ENCODE assay signal across 21 mouse cellular contexts in genomic region chr1:52749978-52750377, GRCm38 (mm10). TPM values are rescaled to one million over a fixed set of nuclear protein-coding genes. Genes with fewer than 3 reads are reported as not detected.
DNase-seq lines count a peak whose midpoint lies in the region; ATAC-seq and TF ChIP-seq lines count a peak whose summit lies in the region.
"Had no signal": no experiment of that assay in that cellular context is flagged by ENCODE, and none has a peak within 500 bp of the region (broad histone marks: within the 10 kb centered on the region; RNA-seq: fewer than 3 reads in every experiment).

No protein-coding gene starts in this region.

- no peaks in the 10 kb centered on the region for H3K36me3 ChIP-seq in kidney, adult 2 months (ENCODE audit: control insufficient read depth, insufficient read depth, low read length)
- no peaks in the 10 kb centered on the region for H3K36me3 ChIP-seq in stomach, embryonic 15.5 days
- H3K36me3 ChIP-seq in stomach, postnatal 0 days (ENCODE audit: control insufficient read depth, insufficient read depth, low read length), result no peaks in the 10 kb centered on the region
- no peaks in the 10 kb centered on the region for H3K36me3 ChIP-seq in liver, embryonic 14.5 days (replicated peaks; ENCODE audit: control insufficient read depth, insufficient read depth, low read depth)
- H3K36me3 ChIP-seq: hindbrain, embryonic 12.5 days; limb, embryonic 10.5 days had no signal

- peak; percentile 14; the same call in 1 of the 2 replicates for ATAC-seq in stomach, embryonic 15.5 days (ENCODE audit: insufficient read depth, low FRiP score, low read depth)
- ATAC-seq in stomach, postnatal 0 days (ENCODE audit: low FRiP score, low TSS enrichment), result no peak
- ATAC-seq in liver, embryonic 14.5 days (ENCODE audit: insufficient read depth), result peak; percentile 68
- ATAC-seq in erythroblast, adult 5-6 weeks (replicated peaks; ENCODE audit: low FRiP score, poor library complexity, severe bottlenecking), result no peak
- ATAC-seq: CD4-positive, CD25-positive, alpha-beta regulatory T cell, adult 4 months; forebrain, postnatal 0 days had no signal

- no peaks in the 10 kb centered on the region for H3K27me3 ChIP-seq in kidney, adult 2 months (replicated peaks; ENCODE audit: control insufficient read depth, insufficient read depth, low read length)
- H3K27me3 ChIP-seq in stomach, embryonic 15.5 days (replicated peaks), result no peaks in the 10 kb centered on the region
- H3K27me3 ChIP-seq in stomach, postnatal 0 days (ENCODE audit: control insufficient read depth, insufficient read depth, low read length), result no peaks in the 10 kb centered on the region
- H3K27me3 ChIP-seq in liver, embryonic 14.5 days (ENCODE audit: control insufficient read depth, insufficient read depth, low read length), result no peaks in the 10 kb centered on the region
- H3K27me3 ChIP-seq: hindbrain, embryonic 12.5 days had no signal

- TF ChIP-seq POLR2A in kidney, adult 2 months (IDR thresholded peaks at IDR 0.05; ENCODE audit: low read depth, low read length), result no peak

- no peak overlapping the region for H3K4me3 ChIP-seq in kidney, adult 2 months (ENCODE audit: insufficient read depth, low read depth, low read length)
- no peak overlapping the region for H3K4me3 ChIP-seq in stomach, embryonic 15.5 days (replicated peaks)
- no peak overlapping the region for H3K4me3 ChIP-seq in stomach, postnatal 0 days (ENCODE audit: low read depth, low read length)
- no peak overlapping the region for H3K4me3 ChIP-seq in liver, embryonic 14.5 days (ENCODE audit: insufficient read depth in 1 of 2, low read depth in 2 of 2, low read length in 2 of 2)
- H3K4me3 ChIP-seq: heart, adult 2 months; hindbrain, embryonic 12.5 days; limb, embryonic 10.5 days had no signal

- no peaks in the 10 kb centered on the region for H3K4me1 ChIP-seq in kidney, adult 2 months (ENCODE audit: control insufficient read depth, insufficient read depth, low read length)
- H3K4me1 ChIP-seq in stomach, embryonic 15.5 days, result no peaks in the 10 kb centered on the region
- H3K4me1 ChIP-seq in stomach, postnatal 0 days (replicated peaks; ENCODE audit: control insufficient read depth, insufficient read depth), result no peaks in the 10 kb centered on the region
- H3K4me1 ChIP-seq in liver, embryonic 14.5 days (replicated peaks; ENCODE audit: control insufficient read depth in 2 of 2, insufficient read depth in 2 of 2, low read length in 1 of 2), result peaks cover 0 to 8% of the 10 kb centered on the region in 2 experiments; a peak in 2 of 4 replicates
- H3K4me1 ChIP-seq: hindbrain, embryonic 12.5 days; limb, embryonic 10.5 days had no signal

- no peak for TF ChIP-seq EP300 in stomach, postnatal 0 days (optimal IDR thresholded peaks at IDR 0.05)
- no peak for TF ChIP-seq EP300 in liver, embryonic 14.5 days (IDR thresholded peaks at IDR 0.05; ENCODE audit: low read depth)

- DNase-seq in kidney, adult 2 months, result peak; percentile 57
- DNase-seq in kidney, adult 18-20 months, result no peak
- no peak for DNase-seq in stomach, postnatal 0 days (ENCODE audit: low spot score)
- DNase-seq in liver, embryonic 14.5 days (ENCODE audit: low read depth in 3 of 3, low spot score in 3 of 3), result peak in 1 of 3 experiments; percentile 24
- DNase-seq in yolk sac, embryonic 10.5 days (ENCODE audit: low spot score), result peak; percentile 80
- DNase-seq in cerebellum, postnatal 4 days (ENCODE audit: low spot score in 2 of 2), result no peak
- DNase-seq: adrenal gland, postnatal 25 days; cerebellum, adult 9-10 months; forebrain, postnatal 0 days; gastrocnemius, postnatal 25 days; heart, adult 2 months; lung, adult 18-20 months; midbrain, embryonic 14.5 days; right cerebral cortex, postnatal 14 days; spleen, adult 18-20 months; thymus, postnatal 25 days had no signal

- H3K9me3 ChIP-seq in stomach, embryonic 15.5 days, result no peaks in the 10 kb centered on the region
- no peaks in the 10 kb centered on the region for H3K9me3 ChIP-seq in stomach, postnatal 0 days (ENCODE audit: control insufficient read depth, low read length)
- H3K9me3 ChIP-seq in liver, embryonic 14.5 days (ENCODE audit: control insufficient read depth, low read length), result no peaks in the 10 kb centered on the region
- H3K9me3 ChIP-seq: hindbrain, embryonic 12.5 days; limb, embryonic 10.5 days had no signal

- H3K27ac ChIP-seq in kidney, adult 2 months (ENCODE audit: insufficient read depth, low read depth, low read length), result no peak overlapping the region
- H3K27ac ChIP-seq in stomach, embryonic 15.5 days, result no peak overlapping the region
- no peak overlapping the region for H3K27ac ChIP-seq in stomach, postnatal 0 days (replicated peaks)
- H3K27ac ChIP-seq in liver, embryonic 14.5 days, result no peak overlapping the region
- H3K27ac ChIP-seq: heart, adult 2 months; hindbrain, embryonic 12.5 days; limb, embryonic 10.5 days had no signal

- no peak overlapping the region for H3K4me2 ChIP-seq in stomach, embryonic 15.5 days
- no peak overlapping the region for H3K4me2 ChIP-seq in stomach, postnatal 0 days (replicated peaks; ENCODE audit: low read depth)
- H3K4me2 ChIP-seq in liver, embryonic 14.5 days (ENCODE audit: low read depth), result no peak overlapping the region
- H3K4me2 ChIP-seq: hindbrain, embryonic 12.5 days had no signal

- WGBS in kidney, adult 2 months, result 89% methylated on average over 1 of the region's 1 CpGs
- 83% methylated on average over 1 of the region's 1 CpGs for WGBS in stomach, embryonic 15.5 days
- WGBS in stomach, postnatal 0 days, result 92% methylated on average over 1 of the region's 1 CpGs
- 45% methylated on average over 1 of the region's 1 CpGs for WGBS in liver, embryonic 14.5 days (ENCODE audit: insufficient replicate concordance)

- no peak for TF ChIP-seq CTCF in kidney, adult 2 months (conservative IDR thresholded peaks at IDR 0.05; ENCODE audit: insufficient read depth, insufficient read length, low read depth, low read length)
- TF ChIP-seq CTCF in stomach, postnatal 0 days (IDR thresholded peaks at IDR 0.05; ENCODE audit: low read depth), result no peak
- no peak for TF ChIP-seq CTCF in liver, embryonic 14.5 days (IDR thresholded peaks at IDR 0.05; ENCODE audit: low read depth)

- H3K9ac ChIP-seq in stomach, embryonic 15.5 days, result no peak overlapping the region
- H3K9ac ChIP-seq in stomach, postnatal 0 days (ENCODE audit: low read length), result no peak overlapping the region
- no peak overlapping the region for H3K9ac ChIP-seq in liver, embryonic 14.5 days (replicated peaks)
- H3K9ac ChIP-seq: forebrain, postnatal 0 days; hindbrain, embryonic 12.5 days had no signal

RNA-seq across cellular contexts. Expression of gene Mfsd6, which starts 22.7 kb away (rescaled TPM):
- polyA plus RNA-seq in kidney, adult 2 months (2012; rRNA removed), result 9.7 and 10.0 TPM in 2 replicates
- polyA plus RNA-seq in stomach, embryonic 15.5 days (2015; fragmentation: Nextera tagmentation; extraction: Ambion mirVana), result 4.0 and 5.0 TPM in 2 replicates
- polyA plus RNA-seq in stomach, postnatal 0 days (2015; fragmentation: Nextera tagmentation; extraction: Ambion mirVana), result 6.3 and 8.0 TPM in 2 replicates
- 0.31 and 0.47 TPM in 2 replicates for polyA plus RNA-seq in liver, embryonic 14.5 days (2012; rRNA removed)
- polyA plus RNA-seq in liver, embryonic 14.5 days (2014; fragmentation: Nextera tagmentation; extraction: Ambion mirVana), result 0.34 and 0.52 TPM in 2 replicates
- 8.2 and 8.3 TPM in 2 replicates for total RNA-seq in erythroblast, adult 5-6 weeks (2015; ENCODE audit: low replicate concordance)
- total RNA-seq in erythroblast, adult 5-6 weeks (2017; ENCODE audit: low replicate concordance), result 2.8 and 4.0 TPM in 2 replicates

Comparison
In these comparisons a context has a peak if more than half of its experiments do, and no peak if none do; other contexts are left out.
1. DNase-seq: peak in kidney, adult 2 months (single experiment) and yolk sac, embryonic 10.5 days (single experiment); none in kidney, adult 18-20 months (single experiment), stomach, postnatal 0 days (single experiment) and cerebellum, postnatal 4 days (0 of 2).
2. ATAC-seq: peak in stomach, embryonic 15.5 days (single experiment) and liver, embryonic 14.5 days (single experiment); none in stomach, postnatal 0 days (single experiment) and erythroblast, adult 5-6 weeks (single experiment).